Mouse (Mus musculus) megakaryocyte, embryonic 14.5 days (primary cell): Measurements from ENCODE around the gene Upf3b.

ENCODE experiments used
- FLI1 ChIP-seq: IDR thresholded peaks from 2 replicates; pipeline ENCODE4 v1.6.1; 2012; ENCODE audit warnings: low read length, inconsistent platforms, mixed read lengths
- GATA1 ChIP-seq: IDR thresholded peaks from 3 replicates; pipeline ENCODE4 v1.6.1; 2012; ENCODE audit warnings: mixed read lengths, low read length, inconsistent platforms, borderline replicate concordance

- TF ChIP-seq GATA1 (no peak), FLI1 (no peak)
Measured at GRCm38 (mm10) chrX:37095106-37095768, 14.9 kb downstream of the Upf3b start.
